Mouse (Mus musculus): ENCODE measurements at regions not wholly inside any gene's neighbourhood (a gene's known extent, or its start where the extent isn't known, plus 50 kb on each side); places are given as distances from the start of the nearest gene placed in this dataset.

- Histone ChIP-seq H3K9ac (replicated peaks; ENCODE audit: low read length) (no peak overlapping the region), H3K27ac (replicated peaks; ENCODE audit: low read depth, low read length) (peak overlapping the region; percentile 61), H3K36me3 (ENCODE audit: control insufficient read depth, insufficient read depth, low read length) (no peaks in the 10 kb centered on the region), H3K4me2 (ENCODE audit: low read length) (no peak overlapping the region), H3K27me3 (ENCODE audit: control insufficient read depth, insufficient read depth, low read length) (no peaks in the 10 kb centered on the region), H3K4me1 (ENCODE audit: control insufficient read depth, insufficient read depth, low read length) (0 out of 2 replicates have a peak, but pooled peaks cover 5% of the 10 kb centered on the region), H3K4me3 (replicated peaks; ENCODE audit: low read depth, low read length) (no peak overlapping the region; the same call in 1 of the 2 replicates), H3K9me3 (ENCODE audit: control insufficient read depth, low read length) (no peaks in the 10 kb centered on the region)
- DNase-seq (peak; percentile 51), ATAC-seq (ENCODE audit: low FRiP score, low TSS enrichment) (no peak)
- WGBS = 21% methylated on average over 10 of the region's 10 CpGs
Measured at GRCm38 (mm10) chr2:169346107-169346506, 241.4 kb downstream of the Gm11011 start.

DNA sequence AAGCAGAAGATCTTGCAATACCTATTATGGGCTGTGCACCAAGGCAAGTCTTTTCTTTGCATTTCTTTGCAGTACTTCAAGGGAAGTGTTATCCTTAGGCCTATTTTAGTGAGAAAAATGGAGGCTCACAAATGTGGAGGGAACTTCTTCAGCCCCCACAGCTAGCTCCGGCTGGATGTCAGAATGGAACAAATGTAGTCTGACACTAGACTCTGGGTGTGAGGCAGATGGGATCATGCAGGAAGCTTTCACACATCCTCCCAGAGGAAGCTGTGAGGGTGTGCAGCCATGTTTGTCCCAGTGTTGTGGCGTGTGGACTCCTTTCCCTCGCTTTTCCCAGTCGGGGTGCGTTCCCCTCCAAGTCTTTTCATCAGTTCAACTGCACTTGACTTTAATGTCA lies 268.0 kb downstream of the Gm11011 start:
- H3K4me3 ChIP-seq (replicated peaks; ENCODE audit: low read depth, low read length) = no peak overlapping the region
- no peaks in the 10 kb centered on the region for H3K9me3 ChIP-seq (ENCODE audit: control insufficient read depth, low read length)
- 0 out of 2 replicates have a peak, but pooled peaks cover 4% of the 10 kb centered on the region for H3K4me1 ChIP-seq (ENCODE audit: control insufficient read depth, insufficient read depth, low read length)
- no peaks in the 10 kb centered on the region for H3K27me3 ChIP-seq (ENCODE audit: control insufficient read depth, insufficient read depth, low read length)
- H3K4me2 ChIP-seq (ENCODE audit: low read length) = no peak overlapping the region
- H3K9ac ChIP-seq (replicated peaks; ENCODE audit: low read length) = no peak overlapping the region
- no peaks in the 10 kb centered on the region for H3K36me3 ChIP-seq (ENCODE audit: control insufficient read depth, insufficient read depth, low read length)
- 85% methylated on average over 5 of the region's 5 CpGs for WGBS
- no peak overlapping the region for H3K27ac ChIP-seq (replicated peaks; ENCODE audit: low read depth, low read length)
- ATAC-seq (ENCODE audit: low FRiP score, low TSS enrichment) (no peak), DNase-seq (no peak)

DNA sequence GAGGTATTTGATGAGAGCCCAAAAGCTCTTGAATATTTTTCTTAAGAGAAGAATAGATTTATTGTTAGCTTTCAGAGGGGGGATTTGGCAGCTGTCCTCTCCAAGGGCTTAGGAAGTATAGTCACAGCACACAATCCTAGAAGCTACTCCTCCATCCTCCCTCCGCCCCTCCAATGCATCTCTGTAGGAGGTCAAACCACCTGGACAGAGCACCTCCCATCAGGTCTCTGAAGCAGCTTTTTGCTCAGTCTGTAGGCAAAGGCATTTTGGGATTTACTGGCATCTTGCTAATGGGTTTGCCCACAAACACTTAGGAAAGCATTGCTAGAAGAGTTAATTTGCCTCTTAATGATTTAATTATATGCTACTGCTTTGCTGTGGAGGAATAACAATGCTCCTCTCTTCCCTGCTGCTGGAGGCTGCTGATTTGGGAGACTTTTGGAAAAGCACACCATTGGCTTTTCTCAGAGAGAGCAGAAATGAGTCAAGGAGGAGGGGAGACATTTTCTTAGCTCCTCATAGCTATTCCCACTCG lies 273.1 kb downstream of the Gm11011 start:
- Histone ChIP-seq H3K9me3 (ENCODE audit: control insufficient read depth, low read length) (no peaks in the 10 kb centered on the region), H3K4me2 (ENCODE audit: low read length) (no peak overlapping the region), H3K27me3 (ENCODE audit: control insufficient read depth, insufficient read depth, low read length) (no peaks in the 10 kb centered on the region), H3K27ac (replicated peaks; ENCODE audit: low read depth, low read length) (no peak overlapping the region), H3K4me3 (replicated peaks; ENCODE audit: low read depth, low read length) (no peak overlapping the region), H3K4me1 (ENCODE audit: control insufficient read depth, insufficient read depth, low read length) (peaks cover 14% of the 10 kb centered on the region; the same call in 1 of the 2 replicates), H3K9ac (replicated peaks; ENCODE audit: low read length) (no peak overlapping the region), H3K36me3 (ENCODE audit: control insufficient read depth, insufficient read depth, low read length) (no peaks in the 10 kb centered on the region)
- 37% methylated on average over 2 of the region's 2 CpGs for WGBS
- no peak for ATAC-seq (ENCODE audit: low FRiP score, low TSS enrichment)
- no peak for DNase-seq

DNA sequence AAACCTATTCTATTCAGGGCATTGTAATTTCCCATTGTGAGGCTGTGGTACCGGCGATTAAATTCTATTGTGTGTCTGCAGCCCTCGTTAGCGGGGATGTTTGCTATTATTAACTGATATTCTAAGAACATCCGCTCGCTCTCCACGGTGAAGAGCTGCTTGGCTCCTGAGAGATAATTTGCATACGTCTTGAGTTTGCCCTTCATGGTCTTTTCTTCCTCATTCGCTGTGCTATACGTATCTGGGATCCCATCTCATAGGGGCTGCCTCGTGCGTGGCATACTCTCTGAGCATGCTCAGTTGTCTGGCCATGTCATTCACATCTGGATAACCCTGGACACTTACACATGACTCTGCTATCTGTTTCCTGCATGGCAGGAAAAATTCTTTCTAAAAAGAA lies 275.7 kb downstream of the Gm11011 start:
- peak; percentile 56 for DNase-seq
- H3K9me3 ChIP-seq (ENCODE audit: control insufficient read depth, low read length) = no peaks in the 10 kb centered on the region
- no peak for ATAC-seq (ENCODE audit: low FRiP score, low TSS enrichment)
- WGBS = 30% methylated on average over 12 of the region's 12 CpGs
- H3K4me2 ChIP-seq (ENCODE audit: low read length) = no peak overlapping the region; the same call in 1 of the 2 replicates
- no peaks in the 10 kb centered on the region for H3K36me3 ChIP-seq (ENCODE audit: control insufficient read depth, insufficient read depth, low read length)
- H3K27me3 ChIP-seq (ENCODE audit: control insufficient read depth, insufficient read depth, low read length) = no peaks in the 10 kb centered on the region
- H3K4me3 ChIP-seq (replicated peaks; ENCODE audit: low read depth, low read length) = no peak overlapping the region
- H3K4me1 ChIP-seq (ENCODE audit: control insufficient read depth, insufficient read depth, low read length) = peaks cover 14% of the 10 kb centered on the region; the same call in 1 of the 2 replicates
- peak overlapping the region; percentile 46 for H3K27ac ChIP-seq (replicated peaks; ENCODE audit: low read depth, low read length)
- H3K9ac ChIP-seq (replicated peaks; ENCODE audit: low read length) = no peak overlapping the region

GRCm38 (mm10) chr2:169311356-169311755 lies 276.2 kb downstream of the Gm11011 start:
- Histone ChIP-seq H3K9me3 (ENCODE audit: control insufficient read depth, low read length) (no peaks in the 10 kb centered on the region), H3K4me1 (ENCODE audit: control insufficient read depth, insufficient read depth, low read length) (peaks cover 14% of the 10 kb centered on the region; the same call in 1 of the 2 replicates), H3K27ac (replicated peaks; ENCODE audit: low read depth, low read length) (peak overlapping the region; percentile 46), H3K36me3 (ENCODE audit: control insufficient read depth, insufficient read depth, low read length) (no peaks in the 10 kb centered on the region), H3K27me3 (ENCODE audit: control insufficient read depth, insufficient read depth, low read length) (no peaks in the 10 kb centered on the region), H3K4me3 (replicated peaks; ENCODE audit: low read depth, low read length) (no peak overlapping the region), H3K4me2 (ENCODE audit: low read length) (no peak overlapping the region), H3K9ac (replicated peaks; ENCODE audit: low read length) (no peak overlapping the region)
- 67% methylated on average over 4 of the region's 4 CpGs for WGBS
- DNase-seq (no peak), ATAC-seq (ENCODE audit: low FRiP score, low TSS enrichment) (no peak)

DNA sequence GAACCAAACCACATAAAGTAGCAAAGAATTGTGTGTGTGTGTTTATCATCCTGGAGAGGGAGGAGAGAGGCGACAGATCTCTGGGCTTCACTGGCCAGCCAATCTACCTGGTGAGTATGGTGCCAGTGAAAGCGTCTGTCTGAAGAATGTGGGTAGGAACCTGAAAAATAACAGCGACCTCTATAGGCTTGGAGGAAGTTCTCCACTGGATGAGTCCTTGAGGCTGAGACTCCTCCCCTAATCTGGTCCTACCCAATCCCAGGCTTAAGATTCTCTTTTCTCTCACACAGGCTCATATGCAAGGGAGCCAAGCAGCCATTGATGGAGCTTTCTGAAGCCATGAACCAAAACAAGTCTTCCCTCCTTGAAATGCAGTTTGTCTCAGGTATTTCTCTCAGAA lies 283.2 kb downstream of the Gm11011 start:
- no peak overlapping the region for H3K9ac ChIP-seq (replicated peaks; ENCODE audit: low read length)
- H3K4me3 ChIP-seq (replicated peaks; ENCODE audit: low read depth, low read length) = no peak overlapping the region
- H3K4me1 ChIP-seq (ENCODE audit: control insufficient read depth, insufficient read depth, low read length) = peaks cover 4% of the 10 kb centered on the region; the same call in 1 of the 2 replicates
- 87% methylated on average over 3 of the region's 3 CpGs for WGBS
- no peaks in the 10 kb centered on the region for H3K27me3 ChIP-seq (ENCODE audit: control insufficient read depth, insufficient read depth, low read length)
- ATAC-seq (ENCODE audit: low FRiP score, low TSS enrichment) (no peak), DNase-seq (no peak)
- no peak overlapping the region for H3K4me2 ChIP-seq (ENCODE audit: low read length)
- H3K27ac ChIP-seq (replicated peaks; ENCODE audit: low read depth, low read length) = no peak overlapping the region
- H3K36me3 ChIP-seq (ENCODE audit: control insufficient read depth, insufficient read depth, low read length) = no peaks in the 10 kb centered on the region
- no peaks in the 10 kb centered on the region for H3K9me3 ChIP-seq (ENCODE audit: control insufficient read depth, low read length)

GRCm38 (mm10) chr2:169300966-169301365 lies 286.6 kb downstream of the Gm11011 start:
- Histone ChIP-seq H3K4me2 (ENCODE audit: low read length) (no peak overlapping the region), H3K4me3 (replicated peaks; ENCODE audit: low read depth, low read length) (no peak overlapping the region), H3K27me3 (ENCODE audit: control insufficient read depth, insufficient read depth, low read length) (no peaks in the 10 kb centered on the region), H3K9me3 (ENCODE audit: control insufficient read depth, low read length) (no peaks in the 10 kb centered on the region), H3K4me1 (ENCODE audit: control insufficient read depth, insufficient read depth, low read length) (peaks cover 14% of the 10 kb centered on the region), H3K36me3 (ENCODE audit: control insufficient read depth, insufficient read depth, low read length) (no peaks in the 10 kb centered on the region), H3K9ac (replicated peaks; ENCODE audit: low read length) (no peak overlapping the region), H3K27ac (replicated peaks; ENCODE audit: low read depth, low read length) (peak overlapping the region; percentile 65)
- 88% methylated on average over 4 of the region's 4 CpGs for WGBS
- ATAC-seq (ENCODE audit: low FRiP score, low TSS enrichment) (no peak), DNase-seq (peak; percentile 24)

- H3K36me3 ChIP-seq (ENCODE audit: control insufficient read depth, insufficient read depth, low read length) = no peaks in the 10 kb centered on the region
- 72% methylated on average over 8 of the region's 8 CpGs for WGBS
- no peak overlapping the region for H3K4me2 ChIP-seq (ENCODE audit: low read length)
- ATAC-seq (ENCODE audit: low FRiP score, low TSS enrichment) (no peak), DNase-seq (peak; percentile 75)
- H3K4me1 ChIP-seq (ENCODE audit: control insufficient read depth, insufficient read depth, low read length) = peaks cover 14% of the 10 kb centered on the region
- no peaks in the 10 kb centered on the region for H3K27me3 ChIP-seq (ENCODE audit: control insufficient read depth, insufficient read depth, low read length)
- no peaks in the 10 kb centered on the region for H3K9me3 ChIP-seq (ENCODE audit: control insufficient read depth, low read length)
- no peak overlapping the region for H3K9ac ChIP-seq (replicated peaks; ENCODE audit: low read length)
- H3K4me3 ChIP-seq (replicated peaks; ENCODE audit: low read depth, low read length) = no peak overlapping the region
- peak overlapping the region; percentile 65 for H3K27ac ChIP-seq (replicated peaks; ENCODE audit: low read depth, low read length)
Measured at GRCm38 (mm10) chr2:169300411-169300810, 287.1 kb downstream of the Gm11011 start.

GRCm38 (mm10) chr2:169297841-169298627 lies 289.5 kb downstream of the Gm11011 start:
- no peaks in the 10 kb centered on the region for H3K9me3 ChIP-seq (ENCODE audit: control insufficient read depth, low read length)
- peak overlapping the region; percentile 48 for H3K9ac ChIP-seq (replicated peaks; ENCODE audit: low read length)
- ATAC-seq (ENCODE audit: low FRiP score, low TSS enrichment) = peak; percentile 77
- H3K4me2 ChIP-seq (ENCODE audit: low read length) = peak overlapping the region; percentile 51
- no peaks in the 10 kb centered on the region for H3K27me3 ChIP-seq (ENCODE audit: control insufficient read depth, insufficient read depth, low read length)
- peak overlapping the region; percentile 78 for H3K27ac ChIP-seq (replicated peaks; ENCODE audit: low read depth, low read length)
- peak; percentile 80 for DNase-seq
- H3K4me3 ChIP-seq (replicated peaks; ENCODE audit: low read depth, low read length) = peak overlapping the region; percentile 14
- peaks cover 14% of the 10 kb centered on the region for H3K4me1 ChIP-seq (ENCODE audit: control insufficient read depth, insufficient read depth, low read length)
- no peaks in the 10 kb centered on the region for H3K36me3 ChIP-seq (ENCODE audit: control insufficient read depth, insufficient read depth, low read length)
- WGBS = 5% methylated on average over 21 of the region's 21 CpGs

All from midbrain, embryonic 14.5 days (tissue).